Mouse (Mus musculus) megakaryocyte-erythroid progenitor cell, adult 5-6 weeks (primary cell): ENCODE results near the gene Xkr7. TPM values are rescaled to one million over a fixed set of nuclear protein-coding genes. Genes with fewer than 3 reads are reported as not detected.

Experiments
- ATAC-seq: replicated peaks from 2 replicates; pipeline ENCODE4 v1.8.0; 2016; ENCODE audit warnings: mild to moderate bottlenecking, inconsistent platforms; ENCODE audit not compliant: severe bottlenecking, poor library complexity, low FRiP score, low TSS enrichment
- total RNA-seq, 2 experiments: library from RNA; stranded (forward) in 1 of 2; stranded (reverse) in 1 of 2; fragments of 200-1000, 215-1000 nt in 1 of 2; fragments of >200 nt in 1 of 2; fragmentation: Nextera tagmentation in 1 of 2; gene quantifications; 2 replicates each; pipeline ENCODE4 v1.2.3; 2014 to 2017

Xkr7 gene
- total RNA-seq (2014; fragmentation: Nextera tagmentation) (not detected in 2 replicates), total RNA-seq (2017) (not detected in 2 replicates)

GRCm38 (mm10) chr2:153031126-153032082 is at the start of gene Xkr7:
Gene Xkr7, plus strand, starts transcription at chr2:153031852.
- no peak for ATAC-seq

GRCm38 (mm10) chr2:152985582-152985981 is 46.1 kb upstream of the Xkr7 start:
- ATAC-seq: no peak

GRCm38 (mm10) chr2:152991529-152991928 is 40.1 kb upstream of the Xkr7 start:
- no peak for ATAC-seq

GRCm38 (mm10) chr2:152997046-152997445 is 34.6 kb upstream of the Xkr7 start:
- no peak for ATAC-seq

- no peak for ATAC-seq
These were observed 29.0 kb upstream of the Xkr7 start for GRCm38 (mm10) chr2:153002492-153003248.

- ATAC-seq: no peak
These were observed 27.8 kb upstream of the Xkr7 start for GRCm38 (mm10) chr2:153003681-153004338.

- no peak for ATAC-seq
These were observed 25.7 kb upstream of the Xkr7 start for GRCm38 (mm10) chr2:153005981-153006380.

GRCm38 (mm10) chr2:153009192-153009973 is 22.3 kb upstream of the Xkr7 start:
- ATAC-seq: no peak

- ATAC-seq: no peak
These were observed 17.7 kb upstream of the Xkr7 start for GRCm38 (mm10) chr2:153013724-153014515.

- ATAC-seq: peak; percentile 95
These were observed 16.7 kb upstream of the Xkr7 start, which contains the start of gene Pdrg1 for GRCm38 (mm10) chr2:153014758-153015593. Gene Pdrg1, minus strand, starts transcription at chr2:153015427.

GRCm38 (mm10) chr2:153015804-153016203 is 15.8 kb upstream of the Xkr7 start:
- ATAC-seq: no peak

GRCm38 (mm10) chr2:153016786-153017185 is 14.9 kb upstream of the Xkr7 start:
- ATAC-seq: no peak

- no peak for ATAC-seq
These were observed 12.3 kb upstream of the Xkr7 start for GRCm38 (mm10) chr2:153019355-153019754.

GRCm38 (mm10) chr2:153021163-153021562 is 10.5 kb upstream of the Xkr7 start:
- no peak for ATAC-seq

GRCm38 (mm10) chr2:153022855-153023254 is 8.8 kb upstream of the Xkr7 start:
- ATAC-seq: no peak

- ATAC-seq: no peak
These were observed 5.6 kb upstream of the Xkr7 start for GRCm38 (mm10) chr2:153026052-153026451.

- no peak for ATAC-seq
These were observed 4.2 kb upstream of the Xkr7 start for GRCm38 (mm10) chr2:153027501-153027900.
